In genomic region chr2:126360688-126361087, GRCm38 (mm10) we compare ENCODE assay signal across 8 mouse cellular contexts.
DNase-seq lines count a peak whose midpoint lies in the region; ATAC-seq and TF ChIP-seq lines count a peak whose summit lies in the region.
"Had no signal": no experiment of that assay in that cellular context is flagged by ENCODE, and none has a peak within 500 bp of the region (broad histone marks: within the 10 kb centered on the region; RNA-seq: fewer than 3 reads in every experiment).

No protein-coding gene starts in this region.

- no peak overlapping the region for H3K4me3 ChIP-seq in embryonic facial prominence, embryonic 12.5 days
- no peak overlapping the region for H3K4me3 ChIP-seq in heart, embryonic 16.5 days (ENCODE audit: low read length)
- no peak overlapping the region for H3K4me3 ChIP-seq in limb, embryonic 15.5 days
- no peak overlapping the region for H3K4me3 ChIP-seq in forebrain, postnatal 0 days (ENCODE audit: low read depth, low read length)
- no peak overlapping the region for H3K4me3 ChIP-seq in liver, embryonic 11.5 days (ENCODE audit: low read depth, low read length)
- H3K4me3 ChIP-seq: forebrain, embryonic 12.5 days had no signal

- no peak for ATAC-seq in embryonic facial prominence, embryonic 12.5 days (ENCODE audit: insufficient number of reproducible peaks, insufficient read depth, low FRiP score, low TSS enrichment)
- ATAC-seq in heart, embryonic 16.5 days (replicated peaks; ENCODE audit: extremely low read depth, insufficient read depth, low FRiP score), result no peak
- peak; percentile 72 for ATAC-seq in limb, embryonic 15.5 days (ENCODE audit: insufficient number of reproducible peaks, low FRiP score, low TSS enrichment, low read depth)
- ATAC-seq in forebrain, postnatal 0 days, result no peak
- no peak for ATAC-seq in erythroid progenitor cell, adult 5-6 weeks (replicated peaks; ENCODE audit: low FRiP score, poor library complexity, severe bottlenecking)
- ATAC-seq in liver, embryonic 11.5 days (replicated peaks; ENCODE audit: low FRiP score), result no peak

- 33% methylated on average over 6 of the region's 6 CpGs for WGBS in embryonic facial prominence, embryonic 12.5 days
- 48% methylated on average over 6 of the region's 6 CpGs for WGBS in heart, embryonic 16.5 days
- 27% methylated on average over 6 of the region's 6 CpGs for WGBS in limb, embryonic 15.5 days
- 33% methylated on average over 6 of the region's 6 CpGs for WGBS in forebrain, postnatal 0 days
- WGBS in liver, embryonic 11.5 days, result 70% methylated on average over 6 of the region's 6 CpGs

- no peaks in the 10 kb centered on the region for H3K27me3 ChIP-seq in embryonic facial prominence, embryonic 12.5 days
- no peaks in the 10 kb centered on the region for H3K27me3 ChIP-seq in heart, embryonic 16.5 days (ENCODE audit: control insufficient read depth, insufficient read depth, low read length)
- H3K27me3 ChIP-seq in limb, embryonic 15.5 days, result no peaks in the 10 kb centered on the region
- H3K27me3 ChIP-seq in forebrain, postnatal 0 days (ENCODE audit: insufficient read depth, low read length), result no peaks in the 10 kb centered on the region
- no peaks in the 10 kb centered on the region for H3K27me3 ChIP-seq in liver, embryonic 11.5 days (replicated peaks; ENCODE audit: control insufficient read depth, insufficient read depth, low read length)

- peak; percentile 81 for DNase-seq in adipocyte (ENCODE audit: low spot score)
- no peak for DNase-seq in forebrain, postnatal 0 days
- DNase-seq in liver, embryonic 11.5 days (ENCODE audit: low spot score), result no peak

- no peaks in the 10 kb centered on the region for H3K9me3 ChIP-seq in embryonic facial prominence, embryonic 12.5 days
- H3K9me3 ChIP-seq in heart, embryonic 16.5 days (replicated peaks; ENCODE audit: control insufficient read depth, low read length), result no peaks in the 10 kb centered on the region
- no peaks in the 10 kb centered on the region for H3K9me3 ChIP-seq in limb, embryonic 15.5 days
- H3K9me3 ChIP-seq in forebrain, postnatal 0 days (ENCODE audit: low read length), result no peaks in the 10 kb centered on the region
- no peaks in the 10 kb centered on the region for H3K9me3 ChIP-seq in liver, embryonic 11.5 days (ENCODE audit: control insufficient read depth, low read length)
- H3K9me3 ChIP-seq: forebrain, embryonic 12.5 days had no signal

- TF ChIP-seq CTCF in forebrain, postnatal 0 days (IDR thresholded peaks at IDR 0.05; ENCODE audit: low read depth), result no peak

- no peaks in the 10 kb centered on the region for H3K36me3 ChIP-seq in embryonic facial prominence, embryonic 12.5 days
- no peaks in the 10 kb centered on the region for H3K36me3 ChIP-seq in heart, embryonic 16.5 days (ENCODE audit: control insufficient read depth, insufficient read depth)
- no peaks in the 10 kb centered on the region for H3K36me3 ChIP-seq in limb, embryonic 15.5 days
- H3K36me3 ChIP-seq in forebrain, postnatal 0 days (ENCODE audit: insufficient read depth), result no peaks in the 10 kb centered on the region
- H3K36me3 ChIP-seq in liver, embryonic 11.5 days (ENCODE audit: control insufficient read depth, insufficient read depth, low read length), result no peaks in the 10 kb centered on the region
- H3K36me3 ChIP-seq: forebrain, embryonic 12.5 days had no signal

- peak overlapping the region; percentile 77 for H3K27ac ChIP-seq in embryonic facial prominence, embryonic 12.5 days
- H3K27ac ChIP-seq in heart, embryonic 16.5 days (ENCODE audit: low read length), result peak overlapping the region; percentile 46
- H3K27ac ChIP-seq in limb, embryonic 15.5 days, result peak overlapping the region; percentile 79
- no peak overlapping the region for H3K27ac ChIP-seq in forebrain, postnatal 0 days (ENCODE audit: low read depth, low read length)
- H3K27ac ChIP-seq in liver, embryonic 11.5 days (ENCODE audit: low read depth, low read length), result no peak overlapping the region
- H3K27ac ChIP-seq: forebrain, embryonic 12.5 days had no signal

- no peak overlapping the region for H3K9ac ChIP-seq in embryonic facial prominence, embryonic 12.5 days
- no peak overlapping the region for H3K9ac ChIP-seq in heart, embryonic 16.5 days (ENCODE audit: low read length)
- H3K9ac ChIP-seq in limb, embryonic 15.5 days, result no peak overlapping the region
- H3K9ac ChIP-seq in forebrain, postnatal 0 days, result no peak overlapping the region
- no peak overlapping the region for H3K9ac ChIP-seq in liver, embryonic 11.5 days (ENCODE audit: low read depth, low read length)
- H3K9ac ChIP-seq: forebrain, embryonic 12.5 days had no signal

- peaks cover 12% of the 10 kb centered on the region; the same call in 1 of the 2 replicates for H3K4me1 ChIP-seq in embryonic facial prominence, embryonic 12.5 days
- H3K4me1 ChIP-seq in heart, embryonic 16.5 days (ENCODE audit: control insufficient read depth, insufficient read depth, low read length), result no peaks in the 10 kb centered on the region
- H3K4me1 ChIP-seq in limb, embryonic 15.5 days, result peaks cover 8% of the 10 kb centered on the region
- no peaks in the 10 kb centered on the region for H3K4me1 ChIP-seq in forebrain, postnatal 0 days (ENCODE audit: insufficient read depth)
- H3K4me1 ChIP-seq in liver, embryonic 11.5 days (replicated peaks; ENCODE audit: control insufficient read depth, insufficient read depth, low read length), result no peaks in the 10 kb centered on the region

- 0 out of 2 replicates have a peak overlapping the region, but pooled peaks have one; percentile 6 for H3K4me2 ChIP-seq in embryonic facial prominence, embryonic 12.5 days (replicated peaks)
- H3K4me2 ChIP-seq in heart, embryonic 16.5 days (ENCODE audit: low read depth, low read length), result peak overlapping the region; percentile 20
- H3K4me2 ChIP-seq in limb, embryonic 15.5 days, result no peak overlapping the region
- no peak overlapping the region for H3K4me2 ChIP-seq in forebrain, postnatal 0 days (ENCODE audit: low read depth)
- no peak overlapping the region for H3K4me2 ChIP-seq in liver, embryonic 11.5 days
- H3K4me2 ChIP-seq: forebrain, embryonic 12.5 days had no signal

Comparison
In these comparisons a context has a peak if more than half of its experiments do, and no peak if none do; other contexts are left out.
1. H3K27ac ChIP-seq: peak in embryonic facial prominence, embryonic 12.5 days (single experiment), heart, embryonic 16.5 days (single experiment) and limb, embryonic 15.5 days (single experiment); none in forebrain, postnatal 0 days (single experiment) and liver, embryonic 11.5 days (single experiment).
2. H3K4me2 ChIP-seq: peak in embryonic facial prominence, embryonic 12.5 days (single experiment) and heart, embryonic 16.5 days (single experiment); none in limb, embryonic 15.5 days (single experiment), forebrain, postnatal 0 days (single experiment) and liver, embryonic 11.5 days (single experiment).